Mouse (Mus musculus) layer of hippocampus, adult 6 months (tissue): ENCODE results near the gene Defb21. TPM values are rescaled to one million over a fixed set of nuclear protein-coding genes. Genes with fewer than 3 reads are reported as not detected.

Experiments
- long read RNA-seq, 2 experiments: library from polyadenylated mRNA; unstranded; transcript quantifications; one replicate each; pipeline ENCODE4 v2.0.0; 2019 to 2020
- polyA plus RNA-seq: library from polyadenylated mRNA; unstranded; fragments of <200 nt; fragmentation: Nextera tagmentation; gene quantifications from 2 replicates; pipeline ENCODE4 v1.2.3, GENCODE M21; 2021

Gene Defb21
- not detected in 2 replicates for polyA plus RNA-seq
- long read RNA-seq, experiment 1: 0 reads
- long read RNA-seq, experiment 2: 0 reads

DNA sequence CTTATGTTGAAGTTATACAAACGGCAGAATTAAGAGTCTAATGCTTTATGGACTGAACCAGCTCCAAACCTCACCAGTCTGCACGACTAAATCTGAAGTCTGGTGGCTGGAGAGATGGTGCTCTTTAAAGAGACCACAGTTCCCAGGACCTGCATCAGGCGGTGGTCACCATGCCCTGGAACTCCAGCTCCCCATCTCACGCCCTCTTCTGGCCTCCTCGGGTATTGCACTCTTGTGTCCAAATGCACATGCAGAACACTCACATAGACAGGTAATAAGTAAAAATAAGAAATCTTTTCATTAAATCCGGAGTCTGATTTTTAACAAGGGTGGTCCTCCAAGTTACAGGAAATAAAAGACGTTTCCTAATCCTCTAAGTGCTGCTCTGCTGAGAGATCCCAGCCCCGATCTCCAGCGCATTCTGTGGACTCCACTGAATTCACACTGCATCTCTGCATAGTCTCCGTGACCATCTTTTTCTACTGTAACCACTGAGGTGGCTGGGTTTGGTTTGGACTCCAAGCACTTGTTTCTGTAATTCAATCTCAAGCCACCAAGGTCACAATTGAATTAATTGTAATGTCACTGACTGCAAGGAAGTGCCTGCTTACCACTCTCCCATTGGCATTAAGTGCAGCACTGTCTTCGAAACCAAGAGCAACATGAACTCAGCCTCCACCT is at the start of gene Defb21:
Gene Defb21 (plus strand): TSS at position 631 of the 681 bp plus-strand sequence.

GRCm38 (mm10) chr2:152539944-152540710 is 32.4 kb upstream of the Defb21 start, which contains the start of gene Defb29:
Defb29 (minus strand) TSS chr2:152540098.

DNA sequence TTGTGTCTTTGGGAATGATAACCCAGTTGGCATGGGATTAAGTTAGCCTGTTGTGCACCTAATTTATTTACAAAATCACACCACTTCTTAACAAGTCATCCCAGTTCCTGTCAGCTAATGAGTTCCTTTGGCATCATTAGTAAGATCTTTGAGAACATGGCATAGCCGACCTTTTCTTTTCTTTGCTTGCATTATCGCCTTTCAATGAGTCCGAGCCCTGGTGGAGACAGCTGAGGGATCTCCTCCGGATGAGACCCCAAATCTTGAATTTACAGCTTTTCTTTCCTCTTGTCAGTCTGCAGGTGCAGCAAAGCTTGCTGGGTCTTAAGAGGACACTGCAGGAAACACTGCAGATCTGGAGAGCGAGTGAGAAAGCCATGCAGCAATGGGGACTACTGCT is 3.5 kb upstream of the Defb21 start, which contains the start of gene Gm17416:
Gene Gm17416 (plus strand): TSS at position 301 of the 400 bp plus-strand sequence.

GRCm38 (mm10) chr2:152580107-152580506 is 7.6 kb downstream of the Defb21 start, which contains the start of gene Defb19:
Defb19 (minus strand) TSS chr2:152580312.

GRCm38 (mm10) chr2:152599299-152599698 is 26.8 kb downstream of the Defb21 start, which contains the start of gene Defb45:
Defb45 (minus strand) TSS chr2:152599399.

DNA sequence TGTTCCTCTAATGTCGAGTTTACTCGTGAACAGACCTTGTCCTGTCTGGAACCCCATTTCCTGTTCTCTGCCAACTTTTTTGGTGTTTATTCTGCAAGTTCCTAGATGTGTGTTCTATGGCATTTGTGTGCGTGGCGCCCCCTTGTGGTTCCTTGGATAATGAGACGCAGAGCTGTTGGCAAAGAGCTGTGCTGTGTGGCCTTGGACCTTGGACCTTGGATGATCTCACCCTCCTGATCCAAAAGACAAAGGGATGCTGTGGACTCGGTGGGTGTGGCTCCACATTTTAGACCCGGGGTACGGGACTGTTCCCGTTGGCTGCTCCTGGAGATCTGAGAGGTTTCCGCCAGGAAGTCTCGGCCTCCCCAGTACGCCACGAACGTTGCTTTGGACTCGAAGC is 31.5 kb downstream of the Defb21 start, which contains the start of gene Defb36:
Gene Defb36 (plus strand): TSS at position 271 of the 400 bp plus-strand sequence.

DNA sequence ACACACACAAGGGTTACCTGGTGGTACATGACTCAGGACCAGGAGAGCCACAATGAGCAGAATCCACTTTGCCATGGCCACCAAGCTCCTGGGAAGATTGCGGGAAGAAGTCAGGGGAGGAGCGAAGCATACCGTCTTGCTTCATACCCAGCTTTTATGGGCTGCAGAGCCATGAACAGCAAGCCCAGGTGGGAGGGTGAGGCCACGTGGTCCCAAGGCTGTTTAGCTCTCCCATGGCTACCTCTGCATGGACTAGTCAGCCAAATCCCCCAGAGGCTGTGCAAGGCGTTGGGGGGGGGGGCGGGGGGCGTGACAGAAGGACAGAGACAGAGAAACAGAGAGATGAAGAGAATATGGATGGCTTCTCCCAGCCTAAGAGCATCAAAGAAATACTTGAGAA is 50.4 kb downstream of the Defb21 start, which contains the start of gene Defb25:
Gene Defb25 (minus strand): TSS at position 101 of the 400 bp plus-strand sequence.

Other genes starting within 250 kb of the Defb21 start
- 87.6 and 106 TPM in 2 replicates for gene Rbck1, start 240.1 kb upstream of the Defb21 start, polyA plus RNA-seq
- 0.48 and 0.50 TPM in 2 replicates for gene Trib3, start 228.7 kb upstream of the Defb21 start, polyA plus RNA-seq
- gene Nrsn2, start 196.1 kb upstream of the Defb21 start, polyA plus RNA-seq: 100 and 142 TPM in 2 replicates
- gene Sox12, start 174.7 kb upstream of the Defb21 start, polyA plus RNA-seq: 0.72 and 1.0 TPM in 2 replicates
- 7.0 and 8.2 TPM in 2 replicates for gene Zcchc3, start 157.7 kb upstream of the Defb21 start, polyA plus RNA-seq
- gene 6820408C15Rik, start 157.2 kb upstream of the Defb21 start, polyA plus RNA-seq: 3.3 and 5.2 TPM in 2 replicates
- gene Defb23, start 108.1 kb upstream of the Defb21 start, polyA plus RNA-seq: not detected in 2 replicates
- gene Defb20, start 95.7 kb upstream of the Defb21 start, polyA plus RNA-seq: not detected in 2 replicates
- gene Defb22, start 82.6 kb upstream of the Defb21 start, polyA plus RNA-seq: not detected in 2 replicates
- not detected in 2 replicates for gene Defb26, start 61.1 kb upstream of the Defb21 start, polyA plus RNA-seq
- gene Defb28, start 54.5 kb upstream of the Defb21 start, polyA plus RNA-seq: not detected in 2 replicates
- gene Defb29, start 32.6 kb upstream of the Defb21 start, polyA plus RNA-seq: not detected in 2 replicates
- not detected in 2 replicates for gene Gm17416, start 3.4 kb upstream of the Defb21 start, polyA plus RNA-seq
- gene Defb19, start 7.6 kb downstream of the Defb21 start, polyA plus RNA-seq: not detected in 2 replicates
- gene Defb45, start 26.7 kb downstream of the Defb21 start, polyA plus RNA-seq: not detected in 2 replicates
- not detected in 2 replicates for gene Defb36, start 31.6 kb downstream of the Defb21 start, polyA plus RNA-seq
- 1.4 TPM in 1 of 2 replicates, not detected in the other for gene Defb25, start 50.3 kb downstream of the Defb21 start, polyA plus RNA-seq
- 0.35 and 0.44 TPM in 2 replicates for gene Rem1, start 54.2 kb downstream of the Defb21 start, polyA plus RNA-seq
- gene H13, start 96.7 kb downstream of the Defb21 start, polyA plus RNA-seq: 74.3 and 79.3 TPM in 2 replicates
- gene Mcts2, start 114.3 kb downstream of the Defb21 start, polyA plus RNA-seq: 21.8 and 22.0 TPM in 2 replicates
- 15.1 and 16.2 TPM in 2 replicates for gene Id1, start 163.5 kb downstream of the Defb21 start, polyA plus RNA-seq
- 2.6 and 3.0 TPM in 2 replicates for gene Cox4i2, start 181.4 kb downstream of the Defb21 start, polyA plus RNA-seq